Mouse (Mus musculus) adrenal gland, adult 10 weeks (tissue): ENCODE measurements around the gene Gpn3. TPM values are rescaled to one million over a fixed set of nuclear protein-coding genes. Genes with fewer than 3 reads are reported as not detected.

Source experiments
- polyA plus RNA-seq: library from polyadenylated mRNA; stranded (reverse); fragments of 350-450 nt; fragmentation: Illumina TruSeq; extraction: RNeasy Lipid Tissue Mini Kit (QIAGEN cat#74804); gene quantifications from one replicate; pipeline ENCODE4 v1.2.3, GENCODE M21; 2014; ENCODE audit warnings: low read depth, low replicate concordance

The Gpn3 gene
- 30.3 TPM for polyA plus RNA-seq

DNA sequence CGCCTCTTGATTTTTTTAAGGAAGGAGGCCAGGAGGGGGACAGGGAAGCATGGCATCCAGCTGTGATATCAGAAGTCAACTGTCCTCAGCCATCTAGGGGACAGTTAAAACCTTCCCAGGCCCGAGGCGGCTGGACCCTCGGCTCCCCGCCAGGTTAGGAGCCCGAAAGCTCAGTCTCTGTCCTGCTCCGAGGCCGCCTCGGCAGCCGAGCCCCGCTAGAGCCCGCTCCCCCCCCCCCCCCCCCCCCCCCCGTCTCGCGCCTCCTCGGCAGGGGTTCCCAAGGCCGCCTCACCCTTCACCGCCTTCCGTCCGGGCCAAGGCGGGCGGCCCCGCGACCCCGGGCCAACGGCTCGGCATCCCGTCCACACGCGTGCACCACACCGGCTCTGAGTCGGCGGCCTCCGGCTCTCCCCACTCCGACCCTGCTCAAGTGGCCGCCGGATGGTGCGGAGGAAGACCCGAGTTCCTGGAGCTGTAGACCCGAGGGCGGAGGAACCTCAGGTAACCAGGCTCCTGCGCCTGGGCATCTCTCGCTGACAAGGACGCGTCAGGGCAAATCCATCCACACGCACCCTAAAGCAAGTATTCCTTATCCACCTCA, at the start of gene Gpn3:
TSS of gene Gpn3 (plus strand) at position 286 of the 601 bp plus-strand sequence.

DNA sequence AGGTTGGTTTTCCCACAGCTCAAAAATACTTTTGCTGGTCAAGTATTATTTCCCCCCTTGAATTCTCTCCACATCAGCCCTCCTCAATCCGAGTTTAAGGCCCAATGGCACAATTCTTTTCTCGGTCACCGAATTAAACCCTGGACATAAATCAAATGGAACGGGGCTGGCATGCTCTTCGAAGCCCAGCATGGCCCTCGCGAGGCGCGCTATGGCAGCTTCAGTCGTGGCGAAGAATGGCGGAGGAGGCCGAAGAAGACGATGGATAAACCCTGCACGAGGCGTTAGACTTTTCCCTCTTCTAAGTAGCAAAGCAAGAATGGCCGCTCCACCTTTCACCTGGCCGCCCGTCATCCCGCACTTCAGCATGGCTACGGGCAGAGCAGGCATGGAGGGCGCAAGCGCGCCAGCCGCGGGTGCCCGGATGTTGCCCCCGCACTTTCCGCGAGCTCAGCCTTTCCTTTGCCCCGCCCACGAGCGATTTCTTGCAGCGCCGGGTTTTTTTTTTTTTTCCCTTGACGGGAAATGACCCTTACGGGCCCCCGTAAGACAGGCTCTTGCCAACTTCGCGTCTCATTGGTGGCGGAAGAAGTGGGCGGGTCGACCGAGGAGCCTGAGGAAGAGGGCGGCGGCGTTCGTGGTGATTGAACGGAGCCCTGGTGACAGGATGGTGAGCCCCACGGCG, 17.7 kb upstream of the Gpn3 start, which contains the start of the genes Rad9b and Vps29:
TSS of gene Rad9b (minus strand) at position 427 of the 685 bp plus-strand sequence.
TSS of gene Vps29 (plus strand) at position 563 of the 685 bp plus-strand sequence.

DNA sequence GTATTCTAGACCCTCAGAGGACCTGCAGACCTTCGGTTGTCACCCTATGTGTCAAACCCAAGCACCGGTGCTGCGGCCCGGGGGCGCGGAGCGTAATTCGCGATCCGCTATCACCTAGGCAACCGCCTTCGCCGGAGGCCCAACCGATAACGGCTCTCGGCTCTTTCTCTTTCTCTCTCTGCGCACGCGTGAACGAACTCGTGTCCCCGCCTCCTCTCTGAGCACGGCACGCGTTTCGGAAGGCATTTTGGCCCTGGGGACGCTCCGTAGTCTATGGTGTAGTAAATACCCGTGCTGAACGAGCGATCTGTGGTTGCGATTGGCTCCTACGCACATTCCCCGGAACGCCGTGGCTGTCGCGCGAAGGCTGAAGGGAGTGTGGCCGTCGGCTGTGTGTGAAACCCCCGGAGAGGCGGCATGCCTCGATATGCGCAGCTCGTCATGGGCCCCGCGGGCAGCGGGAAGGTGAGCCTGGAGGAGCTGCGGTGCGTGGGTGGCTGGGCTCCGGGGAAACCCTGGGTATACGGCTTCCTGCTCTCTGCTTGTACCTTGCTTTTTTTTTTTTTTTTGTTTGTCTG, 605 bp downstream of the Gpn3 start, which contains the start of gene Fam216a:
TSS of gene Fam216a (minus strand) at position 173 of the 578 bp plus-strand sequence.

DNA sequence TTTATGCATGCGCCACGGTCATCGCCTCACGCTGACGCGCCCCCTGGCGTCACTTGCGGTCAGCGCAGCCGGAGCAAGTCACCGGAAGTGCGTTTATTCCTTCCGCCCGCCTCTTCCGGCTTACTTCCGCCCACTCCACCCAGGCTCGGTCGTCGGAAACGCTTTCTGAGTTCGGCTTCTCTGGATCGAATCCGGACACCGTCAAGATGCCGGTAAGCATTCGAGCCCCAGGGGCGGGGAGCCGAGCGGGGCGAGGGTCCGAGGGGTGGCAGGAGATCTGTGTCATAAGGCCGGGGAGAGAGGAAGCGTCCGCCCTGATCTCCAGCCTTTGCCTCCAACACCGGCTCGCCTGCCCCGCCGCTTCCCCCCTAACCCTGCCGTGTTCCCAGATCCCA, 20.1 kb downstream of the Gpn3 start, which contains the start of gene Arpc3:
TSS of gene Arpc3 (plus strand) at position 93 of the 395 bp plus-strand sequence.

DNA sequence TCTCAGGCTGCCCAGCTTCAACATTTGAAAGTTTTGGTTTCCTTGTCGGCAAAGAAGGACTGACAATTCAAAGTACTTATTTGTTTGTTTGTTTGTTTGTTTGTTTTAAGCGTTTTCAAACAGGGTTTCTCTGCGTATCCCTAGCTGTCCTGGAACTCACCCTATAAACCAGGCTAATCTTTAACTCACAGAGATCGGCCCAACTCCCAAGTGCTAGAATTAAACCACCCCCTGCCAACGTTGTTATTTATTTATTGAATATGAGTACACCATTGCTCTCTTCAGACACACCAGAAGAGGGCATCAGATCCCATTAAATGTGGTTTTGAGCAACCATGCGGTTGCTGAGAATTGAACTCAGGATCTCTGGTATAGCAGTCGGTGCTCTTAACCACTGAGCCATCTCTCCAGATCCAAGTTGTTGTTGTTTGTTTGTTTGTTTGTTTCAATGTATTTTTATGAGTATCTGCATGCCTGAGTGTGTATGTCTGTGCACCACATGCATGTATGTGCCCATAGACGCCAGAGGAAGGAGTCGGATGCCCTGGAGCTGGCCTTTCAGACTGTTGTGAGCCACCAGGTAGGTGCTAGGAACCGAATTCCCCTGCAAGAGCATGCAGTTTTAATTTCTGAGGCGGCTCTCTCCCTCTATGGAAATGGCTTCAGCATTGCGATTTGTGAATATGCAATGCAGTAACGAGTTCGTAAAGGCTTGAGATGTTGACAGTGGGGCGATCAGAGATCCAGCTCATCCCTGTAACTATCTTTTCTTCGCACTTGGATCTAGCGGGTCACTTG, 49.8 kb downstream of the Gpn3 start, which contains the start of gene Anapc7:
TSS of gene Anapc7 (plus strand) at position 423 of the 798 bp plus-strand sequence.

Other genes with a start within 250 kb of the Gpn3 start
- not detected for gene Ccdc63, start 231.1 kb upstream of the Gpn3 start, polyA plus RNA-seq
- 371 TPM for gene Ppp1cc, start 213.6 kb upstream of the Gpn3 start, polyA plus RNA-seq
- gene Hvcn1, start 165.1 kb upstream of the Gpn3 start, polyA plus RNA-seq, result not detected
- gene Tctn1, start 107.4 kb upstream of the Gpn3 start, polyA plus RNA-seq, result 2.3 TPM
- 80.2 TPM for gene Pptc7, start 87.5 kb upstream of the Gpn3 start, polyA plus RNA-seq
- 5.4 TPM for gene Rad9b, start 17.6 kb upstream of the Gpn3 start, polyA plus RNA-seq
- 230 TPM for gene Vps29, start 17.5 kb upstream of the Gpn3 start, polyA plus RNA-seq
- gene Fam216a, start 488 bp downstream of the Gpn3 start, polyA plus RNA-seq, result 16.1 TPM
- gene Arpc3, start 20.0 kb downstream of the Gpn3 start, polyA plus RNA-seq, result 184 TPM
- 9.9 TPM for gene Anapc7, start 49.8 kb downstream of the Gpn3 start, polyA plus RNA-seq
- 210 TPM for gene Atp2a2, start 130.3 kb downstream of the Gpn3 start, polyA plus RNA-seq
- 42.6 TPM for gene Ift81, start 242.6 kb downstream of the Gpn3 start, polyA plus RNA-seq